Mouse (Mus musculus) midbrain, embryonic 13.5 days (tissue): ENCODE measurements around the gene Dchs2. TPM values are rescaled to one million over a fixed set of nuclear protein-coding genes. Genes with fewer than 3 reads are reported as not detected.

Experiments
- ATAC-seq: fragments of 200-750 bp; cut with Nextera tagmentation; 2 replicates; pipeline ENCODE4 v1.8.0; 2017; ENCODE audit warnings: mild to moderate bottlenecking, moderate TSS enrichment, moderate library complexity
- H3K27ac ChIP-seq: fragments of 300-500 bp; sonication (generic); 2 replicates; pipeline ENCODE4 v1.5.1; 2015; ENCODE audit warnings: inconsistent platforms, mild to moderate bottlenecking, moderate library complexity
- H3K27me3 ChIP-seq: fragments of 300-500 bp; sonication (generic); 2 replicates; pipeline ENCODE4 v1.6.1; 2015; ENCODE audit warnings: mild to moderate bottlenecking, inconsistent platforms
- H3K36me3 ChIP-seq: fragments of 300-500 bp; sonication (generic); 2 replicates; pipeline ENCODE4 v1.6.1; 2015; ENCODE audit warnings: mild to moderate bottlenecking, inconsistent platforms
- H3K4me1 ChIP-seq: fragments of 300-500 bp; sonication (generic); replicated peaks from 2 replicates; pipeline ENCODE4 v1.6.1; 2015; ENCODE audit warnings: inconsistent platforms
- H3K4me2 ChIP-seq: fragments of 300-500 bp; sonication (generic); replicated peaks from 2 replicates; pipeline ENCODE4 v1.6.1; 2015; ENCODE audit warnings: moderate library complexity, mild to moderate bottlenecking, inconsistent platforms
- H3K4me3 ChIP-seq: fragments of 300-500 bp; sonication (generic); replicated peaks from 2 replicates; pipeline ENCODE4 v1.5.1; 2015; ENCODE audit warnings: mild to moderate bottlenecking, inconsistent platforms
- H3K9ac ChIP-seq: fragments of 300-500 bp; sonication (generic); replicated peaks from 2 replicates; pipeline ENCODE4 v1.6.1; 2015; ENCODE audit warnings: mild to moderate bottlenecking, inconsistent platforms
- H3K9me3 ChIP-seq: fragments of 300-500 bp; sonication (generic); 2 replicates; pipeline ENCODE4 v1.6.1; 2016; ENCODE audit warnings: mild to moderate bottlenecking, inconsistent platforms
- WGBS: fragments of 180-500 bp; shearing (Covaris S2); methylation state at CpG from one replicate; pipeline ENCODE4 v1.1.7; 2015; 5-methylcytosine and 5-hydroxymethylcytosine counted together
- polyA plus RNA-seq: library from polyadenylated mRNA; unstranded; fragments of >200 nt; fragmentation: Nextera tagmentation; extraction: Ambion mirVana; gene quantifications from 2 replicates; pipeline ENCODE4 v1.2.1, GENCODE M21; 2015

Dchs2 gene
- polyA plus RNA-seq, 1 experiment from 2014 or later = 0.38 TPM

DNA sequence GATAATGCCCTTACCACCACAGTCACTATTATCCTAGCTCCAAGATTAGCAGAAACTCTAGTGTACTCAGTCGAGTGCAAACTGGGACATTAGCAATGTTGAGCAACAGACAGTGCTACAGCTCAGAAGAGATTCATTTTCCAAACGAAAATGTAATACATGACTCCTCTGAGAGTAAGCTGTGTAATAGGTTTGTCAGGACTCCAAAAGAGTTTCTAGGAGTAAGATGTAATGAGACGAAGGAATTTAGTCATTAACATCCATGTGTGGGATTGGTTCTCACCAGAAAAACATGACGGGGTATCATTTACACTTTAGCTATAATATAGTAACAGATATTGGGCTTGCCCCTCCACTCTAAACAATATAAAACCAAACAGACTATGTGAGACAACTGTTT lies 90.3 kb downstream of the Dchs2 start:
- ATAC-seq = no peak
- Histone ChIP-seq H3K4me2 (no peak overlapping the region), H3K27me3 (no peaks in the 10 kb centered on the region), H3K9ac (no peak overlapping the region), H3K4me3 (no peak overlapping the region), H3K36me3 (no peaks in the 10 kb centered on the region), H3K27ac (no peak overlapping the region), H3K9me3 (no peaks in the 10 kb centered on the region), H3K4me1 (no peaks in the 10 kb centered on the region)
- 91% methylated on average over 4 of the region's 4 CpGs for WGBS

DNA sequence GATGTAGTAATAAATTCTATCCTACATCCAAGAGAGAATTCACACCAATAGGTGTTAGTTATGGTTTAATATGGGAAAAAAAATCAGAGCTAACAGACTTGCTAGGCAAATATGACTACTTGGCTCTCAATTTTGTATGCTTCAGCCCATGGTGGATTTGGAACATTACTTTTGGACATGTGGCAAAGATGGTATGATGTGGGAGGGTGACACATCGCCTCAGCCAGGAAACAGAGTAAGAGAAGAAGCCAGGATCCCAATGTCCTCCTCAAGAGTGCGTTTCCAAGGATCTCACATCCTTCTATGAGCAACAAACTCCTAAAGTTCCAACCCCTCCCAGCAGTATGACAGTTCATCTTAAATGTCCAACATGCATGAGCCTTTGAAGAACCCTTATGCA lies 92.4 kb downstream of the Dchs2 start:
- WGBS = 88% methylated on average over 2 of the region's 2 CpGs
- H3K9me3 ChIP-seq = no peaks in the 10 kb centered on the region
- no peaks in the 10 kb centered on the region for H3K27me3 ChIP-seq
- H3K4me1 ChIP-seq = no peaks in the 10 kb centered on the region
- no peaks in the 10 kb centered on the region for H3K36me3 ChIP-seq
- no peak overlapping the region for H3K9ac ChIP-seq
- H3K4me2 ChIP-seq = no peak overlapping the region
- ATAC-seq = no peak
- H3K4me3 ChIP-seq = no peak overlapping the region
- no peak overlapping the region for H3K27ac ChIP-seq

DNA sequence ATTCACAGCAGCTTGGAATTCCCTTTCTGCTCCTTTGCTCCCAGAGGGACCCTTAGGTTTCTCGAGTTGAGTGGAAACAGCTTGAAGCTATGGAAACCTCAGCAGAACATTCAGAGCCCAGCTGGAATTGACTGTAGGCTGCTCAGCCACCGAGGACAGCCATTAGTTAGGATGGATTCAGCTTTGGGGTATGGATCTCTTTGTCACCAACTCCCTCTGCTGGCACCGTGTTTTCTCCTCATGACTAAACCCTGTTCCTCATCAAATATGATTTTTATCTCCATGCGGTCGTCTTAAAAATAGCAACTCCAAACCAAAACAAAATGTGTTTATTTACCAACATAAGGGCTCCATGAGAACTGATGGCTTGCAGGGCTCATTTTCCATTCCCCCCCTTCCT lies 94.4 kb downstream of the Dchs2 start:
- Histone ChIP-seq H3K4me1 (no peaks in the 10 kb centered on the region), H3K27ac (no peak overlapping the region), H3K9me3 (no peaks in the 10 kb centered on the region), H3K4me3 (no peak overlapping the region), H3K4me2 (no peak overlapping the region), H3K36me3 (no peaks in the 10 kb centered on the region), H3K9ac (no peak overlapping the region), H3K27me3 (no peaks in the 10 kb centered on the region)
- 73% methylated on average over 5 of the region's 5 CpGs for WGBS
- ATAC-seq = no peak

DNA sequence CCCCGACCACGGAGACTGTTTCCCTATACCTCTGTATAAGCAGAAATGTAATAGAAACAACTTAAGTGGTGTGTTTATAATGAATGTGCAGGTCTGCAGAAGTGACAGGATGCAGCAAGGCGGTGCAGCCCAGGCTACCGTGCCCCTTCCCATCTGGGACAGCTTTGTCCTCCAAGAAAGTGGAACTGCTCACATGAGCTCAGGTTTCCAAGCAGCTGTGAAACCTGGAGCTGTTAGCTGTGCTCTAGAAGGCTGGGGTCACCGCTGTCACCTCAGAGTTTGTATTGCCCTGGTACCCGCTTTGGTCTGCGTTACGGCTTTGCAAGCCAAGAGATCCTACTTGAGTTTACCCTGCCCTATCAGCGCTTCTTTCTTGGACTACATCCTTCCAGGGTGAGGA lies 100.6 kb downstream of the Dchs2 start:
- no peaks in the 10 kb centered on the region for H3K36me3 ChIP-seq
- H3K27me3 ChIP-seq = no peaks in the 10 kb centered on the region
- H3K27ac ChIP-seq = no peak overlapping the region
- H3K4me1 ChIP-seq = no peaks in the 10 kb centered on the region
- H3K4me3 ChIP-seq = no peak overlapping the region
- ATAC-seq = no peak
- H3K9ac ChIP-seq = no peak overlapping the region
- WGBS = 88% methylated on average over 9 of the region's 9 CpGs
- H3K4me2 ChIP-seq = no peak overlapping the region
- no peaks in the 10 kb centered on the region; the same call in 1 of the 2 replicates for H3K9me3 ChIP-seq

DNA sequence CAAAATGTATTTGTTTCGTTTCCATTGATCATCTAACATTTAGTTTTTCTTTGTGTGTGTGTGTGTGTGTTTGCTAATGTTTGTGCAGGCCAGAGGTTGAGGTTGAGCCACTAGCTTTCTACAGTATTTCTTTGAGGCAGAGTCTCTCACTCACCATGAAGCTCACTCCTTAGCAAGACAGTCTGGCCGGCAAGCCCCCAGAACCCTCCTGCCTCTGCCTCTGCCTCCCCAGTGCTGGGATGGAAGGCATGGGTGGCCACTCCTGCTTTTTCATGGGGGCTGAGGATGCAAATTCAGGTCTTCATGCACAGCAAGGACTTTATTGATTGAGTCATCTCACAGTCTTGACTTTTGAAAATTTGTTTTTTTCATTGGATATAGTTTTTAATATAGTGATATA lies 102.6 kb downstream of the Dchs2 start:
- H3K4me3 ChIP-seq = no peak overlapping the region
- 97% methylated on average over 2 of the region's 2 CpGs for WGBS
- no peaks in the 10 kb centered on the region for H3K4me1 ChIP-seq
- no peak overlapping the region for H3K4me2 ChIP-seq
- no peaks in the 10 kb centered on the region for H3K27me3 ChIP-seq
- no peak for ATAC-seq
- H3K27ac ChIP-seq = no peak overlapping the region
- H3K9me3 ChIP-seq = no peaks in the 10 kb centered on the region; the same call in 1 of the 2 replicates
- no peak overlapping the region for H3K9ac ChIP-seq
- no peaks in the 10 kb centered on the region for H3K36me3 ChIP-seq

DNA sequence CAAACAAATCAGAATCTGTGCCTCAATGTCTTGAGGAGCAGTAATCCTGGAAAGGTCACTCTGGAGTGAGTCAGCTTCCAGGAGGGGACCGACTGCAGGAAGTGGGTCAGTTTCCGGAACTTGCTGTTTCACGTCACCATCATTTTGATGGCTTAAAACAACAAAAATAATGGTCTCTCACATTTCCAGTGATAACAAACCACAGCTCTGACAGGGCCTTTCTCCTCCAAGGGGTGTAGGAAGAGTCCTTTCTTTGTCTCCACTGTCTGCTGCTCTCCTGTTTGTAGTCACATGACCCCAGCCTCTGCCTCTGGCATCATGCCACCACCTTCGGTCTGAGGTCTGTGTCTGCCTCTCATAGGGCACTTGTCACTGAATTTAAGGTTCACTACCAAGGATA lies 106.7 kb downstream of the Dchs2 start:
- no peak for ATAC-seq
- no peaks in the 10 kb centered on the region; the same call in 1 of the 2 replicates for H3K9me3 ChIP-seq
- 78% methylated on average over 4 of the region's 4 CpGs for WGBS
- no peak overlapping the region for H3K4me2 ChIP-seq
- H3K27me3 ChIP-seq = no peaks in the 10 kb centered on the region
- H3K27ac ChIP-seq = no peak overlapping the region
- no peak overlapping the region for H3K9ac ChIP-seq
- H3K4me3 ChIP-seq = no peak overlapping the region
- H3K4me1 ChIP-seq = no peaks in the 10 kb centered on the region
- no peaks in the 10 kb centered on the region for H3K36me3 ChIP-seq

DNA sequence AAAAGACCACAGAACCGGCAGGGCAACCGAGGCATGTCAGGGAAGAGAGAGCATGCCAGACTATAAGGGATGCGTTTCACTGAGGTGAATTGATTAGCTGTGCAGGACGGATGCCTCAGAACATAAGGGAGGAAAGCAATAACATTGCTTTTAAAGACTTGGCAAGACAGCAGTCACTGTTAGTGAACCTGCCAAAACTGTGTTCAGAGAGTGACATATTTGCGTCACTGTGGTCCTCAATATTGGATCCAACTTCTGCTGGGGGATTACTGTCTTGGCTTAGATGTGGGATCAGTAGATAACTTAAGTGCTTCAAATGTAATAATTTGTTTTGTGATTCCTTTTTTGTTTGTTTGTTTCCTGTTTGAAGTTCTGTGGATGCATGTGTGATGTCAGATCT lies 107.3 kb downstream of the Dchs2 start:
- WGBS = 85% methylated on average over 5 of the region's 5 CpGs
- ATAC-seq = no peak
- Histone ChIP-seq H3K4me2 (no peak overlapping the region), H3K27me3 (no peaks in the 10 kb centered on the region), H3K4me1 (no peaks in the 10 kb centered on the region), H3K9me3 (no peaks in the 10 kb centered on the region; the same call in 1 of the 2 replicates), H3K4me3 (no peak overlapping the region), H3K36me3 (no peaks in the 10 kb centered on the region), H3K9ac (no peak overlapping the region), H3K27ac (no peak overlapping the region)

DNA sequence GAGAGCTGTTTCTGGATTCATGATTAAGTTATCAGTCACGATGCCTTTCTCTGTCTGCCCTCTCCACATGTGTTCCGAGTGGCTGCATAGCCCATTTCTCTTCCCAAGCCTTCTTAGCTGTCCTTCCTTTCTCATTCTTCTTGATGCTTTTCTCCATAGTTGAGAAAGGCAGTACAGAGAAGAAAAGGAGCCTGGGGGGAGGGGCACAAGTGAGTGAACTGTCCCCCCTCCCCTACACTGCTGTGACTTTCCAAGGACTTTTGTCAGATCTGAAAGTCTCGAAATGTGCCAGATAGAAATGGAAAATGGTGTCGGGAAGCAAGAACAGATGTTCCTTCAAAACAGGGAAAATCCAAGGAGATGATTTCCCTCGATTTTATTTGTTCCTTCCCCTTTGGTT lies 118.8 kb downstream of the Dchs2 start:
- WGBS = 59% methylated on average over 5 of the region's 5 CpGs
- no peak for ATAC-seq

DNA sequence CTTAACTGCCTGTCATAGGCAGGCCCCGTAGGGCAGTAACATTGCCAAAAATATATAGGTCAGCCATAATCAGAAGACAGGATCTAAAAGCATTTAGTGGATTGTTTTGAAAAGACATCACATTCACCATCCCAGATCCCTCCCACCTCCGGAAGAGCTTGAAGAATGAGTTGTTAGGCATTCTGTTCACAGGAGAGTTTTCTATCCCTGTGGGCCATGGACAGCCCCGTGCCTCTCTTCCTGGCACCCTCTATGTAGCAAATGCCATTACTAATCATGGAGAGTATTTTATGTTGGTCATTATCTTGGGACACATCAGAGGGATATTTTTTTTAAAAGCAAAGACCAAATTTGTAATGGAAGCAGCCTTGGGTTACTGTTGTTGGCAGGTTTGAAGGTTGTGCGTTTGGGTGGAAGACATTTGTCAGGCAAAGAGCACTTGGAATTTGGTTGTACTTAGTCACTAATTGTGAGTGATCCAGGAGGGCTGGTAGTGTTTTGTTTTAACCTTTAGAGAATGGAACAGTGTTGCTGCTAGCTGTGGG lies 122.3 kb downstream of the Dchs2 start:
- H3K27me3 ChIP-seq = no peaks in the 10 kb centered on the region
- no peak overlapping the region for H3K4me3 ChIP-seq
- no peak for ATAC-seq
- H3K9me3 ChIP-seq = no peaks in the 10 kb centered on the region
- H3K36me3 ChIP-seq = no peaks in the 10 kb centered on the region
- WGBS = 93% methylated on average over 4 of the region's 4 CpGs
- 0 out of 2 replicates have a peak, but pooled peaks cover 3% of the 10 kb centered on the region for H3K4me1 ChIP-seq
- no peak overlapping the region for H3K27ac ChIP-seq
- no peak overlapping the region for H3K9ac ChIP-seq
- no peak overlapping the region for H3K4me2 ChIP-seq

More for the DNA sequence above, 118.8 kb downstream of the Dchs2 start:
- Histone ChIP-seq H3K27ac (no peak overlapping the region), H3K4me3 (no peak overlapping the region), H3K4me2 (no peak overlapping the region), H3K9me3 (no peaks in the 10 kb centered on the region), H3K36me3 (no peaks in the 10 kb centered on the region), H3K4me1 (0 out of 2 replicates have a peak, but pooled peaks cover 3% of the 10 kb centered on the region), H3K9ac (no peak overlapping the region), H3K27me3 (no peaks in the 10 kb centered on the region)

DNA sequence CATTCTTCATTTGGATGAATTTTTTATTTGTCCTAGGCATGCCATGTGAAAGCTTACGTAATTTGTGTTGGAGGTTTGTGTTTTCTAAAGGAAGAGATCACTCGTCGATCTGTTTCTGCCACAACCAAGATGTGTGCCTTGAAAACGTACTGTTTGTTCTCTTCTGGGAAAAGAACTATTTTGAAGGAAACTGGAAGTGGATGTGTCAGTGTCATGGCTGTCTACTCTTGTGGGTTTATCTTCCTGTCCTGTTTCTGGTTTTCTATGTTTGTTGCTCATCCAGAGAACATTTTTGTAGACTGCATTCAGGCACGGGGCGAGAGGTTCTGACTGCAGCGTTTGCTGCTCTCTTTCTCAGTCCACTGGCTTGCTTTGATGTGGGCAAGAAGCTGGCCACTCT lies 124.2 kb downstream of the Dchs2 start:
- 86% methylated on average over 7 of the region's 7 CpGs for WGBS
- no peak for ATAC-seq
- Histone ChIP-seq H3K4me1 (no peaks in the 10 kb centered on the region), H3K4me3 (no peak overlapping the region), H3K9ac (no peak overlapping the region), H3K9me3 (no peaks in the 10 kb centered on the region), H3K4me2 (no peak overlapping the region), H3K27ac (no peak overlapping the region), H3K27me3 (no peaks in the 10 kb centered on the region), H3K36me3 (no peaks in the 10 kb centered on the region)

DNA sequence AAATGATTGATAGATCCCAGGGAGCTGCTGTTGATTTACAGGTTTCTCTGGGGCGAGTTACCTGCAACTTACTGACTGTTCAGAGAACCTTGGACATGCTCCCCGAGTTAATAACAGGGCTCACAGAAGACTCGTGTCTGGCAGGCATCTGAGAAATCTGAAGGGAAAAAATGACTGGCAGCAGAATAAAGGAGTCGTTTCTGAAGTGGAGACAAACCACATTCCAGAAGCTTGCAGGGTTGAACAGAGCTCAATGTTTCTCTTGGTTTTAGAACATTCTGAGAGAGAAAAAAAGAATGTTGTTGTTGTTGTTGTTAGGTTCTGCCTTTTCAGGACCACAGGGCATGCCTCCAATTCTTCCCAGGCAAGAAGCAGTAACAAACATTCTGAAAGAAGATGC lies 131.7 kb downstream of the Dchs2 start:
- H3K9me3 ChIP-seq = no peaks in the 10 kb centered on the region
- H3K4me2 ChIP-seq = no peak overlapping the region
- no peak overlapping the region for H3K27ac ChIP-seq
- no peak for ATAC-seq
- H3K36me3 ChIP-seq = no peaks in the 10 kb centered on the region
- H3K4me1 ChIP-seq = no peaks in the 10 kb centered on the region
- H3K27me3 ChIP-seq = no peaks in the 10 kb centered on the region
- WGBS = 81% methylated on average over 4 of the region's 4 CpGs
- no peak overlapping the region for H3K4me3 ChIP-seq
- no peak overlapping the region for H3K9ac ChIP-seq

DNA sequence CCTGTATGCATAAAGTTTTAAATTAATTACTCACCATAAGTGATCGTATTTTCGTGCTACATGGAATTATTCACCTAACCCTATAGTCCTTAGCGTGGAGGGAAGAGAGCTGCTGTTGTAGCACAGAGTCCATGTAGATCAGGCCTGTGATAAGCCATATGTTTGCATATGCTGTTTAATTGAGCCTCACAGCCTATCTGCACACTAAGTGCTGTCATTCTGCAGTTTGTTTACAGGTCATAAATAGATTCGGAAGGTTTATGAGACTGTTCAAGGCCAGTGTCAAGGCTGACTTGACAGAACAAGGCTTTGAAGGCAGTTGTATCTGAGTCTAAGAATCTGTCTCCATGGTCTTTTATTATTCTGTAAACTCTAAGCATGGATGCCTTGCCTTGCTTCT lies 138.3 kb downstream of the Dchs2 start:
- H3K36me3 ChIP-seq = no peaks in the 10 kb centered on the region
- H3K4me1 ChIP-seq = no peaks in the 10 kb centered on the region
- no peak overlapping the region for H3K4me3 ChIP-seq
- 91% methylated on average over 4 of the region's 4 CpGs for WGBS
- no peak overlapping the region for H3K9ac ChIP-seq
- ATAC-seq = no peak
- H3K9me3 ChIP-seq = no peaks in the 10 kb centered on the region
- no peaks in the 10 kb centered on the region for H3K27me3 ChIP-seq
- H3K4me2 ChIP-seq = no peak overlapping the region
- no peak overlapping the region for H3K27ac ChIP-seq

DNA sequence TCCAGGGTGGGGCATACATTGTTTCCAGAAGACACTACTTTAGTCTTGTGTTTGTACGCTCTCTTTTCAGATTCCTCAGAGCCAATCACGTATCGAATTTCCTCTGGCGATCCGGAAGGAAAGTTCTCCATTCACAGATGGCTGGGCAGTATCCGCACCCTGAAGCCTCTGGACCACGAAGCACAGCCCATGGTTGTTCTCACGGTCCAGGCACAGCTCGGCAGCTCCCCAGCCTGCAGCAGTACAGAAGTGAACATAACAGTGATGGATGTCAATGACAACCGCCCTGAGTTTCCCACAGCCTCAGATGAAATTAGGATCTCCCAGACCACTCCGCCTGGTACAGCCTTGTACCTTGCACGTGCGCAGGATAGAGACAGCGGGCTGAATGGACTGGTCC lies 142.5 kb downstream of the Dchs2 start:
- no peaks in the 10 kb centered on the region for H3K27me3 ChIP-seq
- no peaks in the 10 kb centered on the region for H3K36me3 ChIP-seq
- H3K4me3 ChIP-seq = no peak overlapping the region
- H3K9me3 ChIP-seq = no peaks in the 10 kb centered on the region
- no peaks in the 10 kb centered on the region for H3K4me1 ChIP-seq
- H3K4me2 ChIP-seq = no peak overlapping the region
- 87% methylated on average over 14 of the region's 14 CpGs for WGBS
- no peak overlapping the region for H3K9ac ChIP-seq
- H3K27ac ChIP-seq = no peak overlapping the region
- no peak for ATAC-seq
